Mouse (Mus musculus) activated CD4-positive, CD25-positive, alpha-beta regulatory T cell (primary cell): Measurements from ENCODE around the gene Olfr655. TPM values are rescaled to one million over a fixed set of nuclear protein-coding genes. Genes with fewer than 3 reads are reported as not detected.

Experiments
- polyA plus RNA-seq, 2 experiments: library from polyadenylated mRNA; unstranded; fragments of 100-300 nt; shearing (Covaris generic); gene quantifications; one replicate each; pipeline ENCODE4 v1.2.1; 2017

The Olfr655 gene
- polyA plus RNA-seq = under 1 TPM in 1 of 2 experiments, not detected in 1; 0.14 TPM

DNA sequence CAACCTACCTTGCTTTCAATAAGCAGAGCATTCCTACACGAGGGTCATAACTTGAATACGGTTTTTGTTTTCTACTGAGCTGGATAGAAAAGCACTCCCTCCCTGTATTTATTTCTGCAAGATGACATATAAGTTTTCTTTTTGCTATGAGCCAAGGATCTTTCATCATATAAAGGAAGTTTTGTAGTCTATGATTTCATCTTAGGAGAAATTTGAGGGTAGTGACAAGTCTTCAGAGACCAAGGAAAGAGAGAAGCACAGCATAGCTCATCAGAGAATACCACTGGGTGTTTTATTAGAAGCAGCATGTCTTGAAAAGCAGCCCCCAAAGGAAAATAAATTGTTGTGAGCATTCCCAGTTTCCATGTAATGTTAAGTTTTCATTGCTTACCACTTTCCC lies at the start of gene Olfr655:
Gene Olfr655 (minus strand): TSS at position 101 of the 400 bp plus-strand sequence.

DNA sequence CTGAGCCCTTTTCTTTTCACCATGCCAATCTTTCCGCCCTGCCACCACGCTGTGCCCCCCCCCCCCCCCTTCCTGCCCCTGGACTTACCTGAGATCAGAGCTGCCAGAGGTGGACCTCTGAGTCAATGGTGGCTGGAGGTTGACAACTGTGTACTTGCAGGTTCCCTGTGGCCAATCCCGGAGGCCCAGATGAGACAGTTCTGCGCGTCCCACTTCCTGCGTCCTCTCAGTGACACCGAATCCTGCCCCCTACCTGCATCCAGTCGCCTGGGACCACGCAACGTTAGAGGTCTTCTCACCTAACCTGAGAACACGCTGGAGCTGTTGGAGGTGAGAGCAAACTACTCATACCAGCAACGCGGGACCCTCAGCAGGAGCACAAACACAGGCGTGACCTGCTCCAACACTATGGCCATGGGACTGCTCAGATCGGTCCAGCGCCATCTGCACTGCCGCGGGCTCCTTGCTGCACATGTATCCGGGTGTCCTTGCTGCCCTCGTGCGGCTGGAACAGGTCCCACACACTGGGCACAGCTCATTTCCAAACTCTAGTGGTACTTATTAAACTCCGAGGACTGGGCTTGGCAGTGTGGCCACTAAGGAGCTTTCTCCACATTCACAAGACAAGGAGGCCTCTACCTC lies 45.4 kb upstream of the Olfr655 start, which contains the start of gene Olfr658:
Gene Olfr658 (minus strand): TSS at position 465 of the 642 bp plus-strand sequence.

DNA sequence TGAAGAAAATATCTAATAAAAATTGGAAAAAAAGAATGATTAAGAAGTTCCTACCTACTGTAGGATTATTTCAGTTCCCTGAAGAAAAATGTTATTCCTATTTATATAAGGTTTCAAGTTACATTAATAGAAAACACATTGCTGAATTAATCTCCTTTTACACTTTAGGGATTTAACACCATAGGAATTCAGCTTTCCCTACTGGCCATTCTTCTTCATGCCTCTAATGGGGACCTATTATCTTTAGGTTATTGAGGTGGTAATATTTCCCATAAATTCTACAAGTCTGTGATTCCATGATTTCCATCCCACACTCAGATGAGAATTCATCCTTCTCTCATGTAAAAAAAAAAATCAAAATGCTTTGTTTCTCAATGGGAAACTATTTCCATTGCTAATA lies 22.9 kb upstream of the Olfr655 start, which contains the start of gene Olfr657:
Gene Olfr657 (plus strand): TSS at position 301 of the 400 bp plus-strand sequence.

DNA sequence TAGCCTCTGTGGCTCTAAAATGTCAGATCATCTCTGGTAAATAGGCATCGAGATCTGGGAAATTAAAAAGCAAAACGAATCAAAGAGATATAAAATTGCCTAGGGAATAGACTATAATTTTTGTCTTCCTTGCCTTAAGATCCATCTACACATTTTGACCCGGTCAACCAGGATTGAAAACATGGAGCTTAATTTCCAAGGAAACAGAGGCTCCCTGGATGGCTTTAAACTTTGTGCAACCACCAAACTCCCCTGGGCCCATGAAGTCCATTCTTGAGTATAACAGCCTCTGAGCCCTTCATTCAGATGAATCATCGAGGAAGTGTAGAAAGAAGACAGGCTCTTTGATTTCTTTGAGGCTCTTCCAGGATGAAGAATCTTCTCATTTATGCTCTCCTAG lies 12.1 kb upstream of the Olfr655 start, which contains the start of gene Olfr656:
Gene Olfr656 (plus strand): TSS at position 301 of the 400 bp plus-strand sequence.

DNA sequence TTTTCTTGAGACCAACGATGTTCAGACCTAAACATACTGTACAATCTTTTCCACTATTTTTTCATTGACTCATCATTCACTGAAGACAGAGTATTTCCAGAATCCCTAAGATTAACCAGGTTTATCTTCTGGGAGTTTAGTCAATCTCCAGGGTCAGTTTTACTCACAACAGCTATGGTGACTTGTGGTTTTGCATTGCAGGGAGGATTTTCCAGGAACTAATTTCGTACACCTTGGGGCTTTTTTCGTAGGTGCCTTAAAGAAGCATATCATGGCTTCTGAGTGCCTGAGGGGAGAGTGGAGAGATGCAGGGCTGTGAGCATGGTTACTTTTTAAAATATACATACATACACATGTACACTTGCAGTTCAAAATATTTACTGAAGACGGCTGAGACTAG lies 14.9 kb downstream of the Olfr655 start, which contains the start of gene Olfr654:
Gene Olfr654 (plus strand): TSS at position 301 of the 400 bp plus-strand sequence.

DNA sequence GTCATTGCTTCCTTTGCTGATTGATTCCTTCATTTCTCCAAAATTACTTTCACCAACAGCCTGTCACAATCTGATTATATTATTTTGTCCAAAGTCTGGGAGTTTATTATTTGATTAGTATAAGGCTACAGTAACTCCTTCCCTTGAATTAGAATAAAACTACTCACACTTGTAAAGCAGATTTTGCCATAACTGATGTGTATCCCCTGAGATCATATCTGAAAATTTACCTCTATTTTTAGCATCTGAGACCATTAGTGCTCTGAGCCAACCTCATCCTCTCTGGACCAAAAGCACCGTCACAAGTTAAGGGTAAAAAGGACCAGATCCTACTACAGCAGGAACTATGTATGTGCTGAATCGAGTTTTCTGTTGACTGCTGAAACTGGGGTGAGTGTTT lies 24.6 kb downstream of the Olfr655 start, which contains the start of gene Olfr653:
Gene Olfr653 (plus strand): TSS at position 301 of the 400 bp plus-strand sequence.

DNA sequence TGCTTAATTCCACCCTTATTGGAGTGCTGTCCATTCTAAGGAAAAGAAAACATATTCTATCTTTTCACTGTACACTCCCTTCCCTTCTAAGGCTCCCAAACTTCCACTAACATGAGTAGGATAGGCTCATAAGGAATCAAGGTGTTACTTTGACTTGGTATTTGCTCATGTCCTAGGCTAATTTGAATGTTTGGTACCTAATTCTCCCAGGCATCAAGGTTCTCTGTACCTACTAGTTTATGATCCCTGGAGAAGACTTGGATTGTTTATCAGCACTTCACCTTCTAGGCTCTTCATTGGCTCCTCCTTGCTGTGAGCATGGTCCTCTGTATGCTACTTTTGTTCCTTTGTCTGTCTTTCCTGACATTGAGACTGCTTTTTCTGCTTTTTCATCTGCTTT lies 41.0 kb downstream of the Olfr655 start, which contains the start of gene Olfr652:
Gene Olfr652 (plus strand): TSS at position 301 of the 400 bp plus-strand sequence.

DNA sequence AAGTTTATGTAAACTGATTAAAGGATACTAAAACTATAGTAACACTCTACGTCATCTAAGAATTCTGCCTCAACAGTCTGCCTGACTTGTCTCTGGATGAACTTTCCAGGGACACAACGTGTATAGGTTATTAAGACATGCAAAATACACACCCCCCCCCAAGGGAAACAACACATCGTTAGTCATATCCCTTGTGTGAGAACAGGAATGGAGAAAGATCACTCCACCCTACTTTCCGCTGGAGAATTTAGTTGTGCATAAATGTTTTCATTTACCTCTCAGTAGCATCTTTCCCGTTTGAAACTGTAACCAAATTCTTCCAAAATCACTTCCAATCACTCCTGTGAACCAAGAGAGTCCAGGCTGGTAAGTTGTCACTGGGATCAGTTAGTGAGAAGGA lies 51.7 kb downstream of the Olfr655 start, which contains the start of gene Olfr651:
Gene Olfr651 (plus strand): TSS at position 301 of the 400 bp plus-strand sequence.

Other genes starting within 250 kb of the Olfr655 start
- gene Trim12c, start 248.4 kb downstream of the Olfr655 start, polyA plus RNA-seq = 10 to 100 TPM; 25.7 to 33.5 TPM
- 1 to 10 TPM; 1.0 to 2.2 TPM for gene Trim30b, start 231.9 kb downstream of the Olfr655 start, polyA plus RNA-seq
- under 1 TPM; 0.47 to 0.86 TPM for gene Trim30c, start 200.9 kb downstream of the Olfr655 start, polyA plus RNA-seq
- 10 to 100 TPM; 54.1 to 86.0 TPM for gene Trim30a, start 136.6 kb downstream of the Olfr655 start, polyA plus RNA-seq
- 10 to 100 TPM; 17.4 to 23.2 TPM for gene Trim30d, start 93.9 kb downstream of the Olfr655 start, polyA plus RNA-seq
- gene Olfr651, start 51.6 kb downstream of the Olfr655 start, polyA plus RNA-seq = not detected
- under 1 TPM in 1 of 2 experiments, not detected in 1; 0.20 TPM for gene Olfr652, start 40.9 kb downstream of the Olfr655 start, polyA plus RNA-seq
- gene Olfr653, start 24.5 kb downstream of the Olfr655 start, polyA plus RNA-seq = not detected
- gene Olfr654, start 14.8 kb downstream of the Olfr655 start, polyA plus RNA-seq = under 1 TPM in 1 of 2 experiments, not detected in 1; 0.09 TPM
- under 1 TPM in 1 of 2 experiments, not detected in 1; 0.11 TPM for gene Olfr656, start 12.2 kb upstream of the Olfr655 start, polyA plus RNA-seq
- not detected for gene Olfr657, start 23.0 kb upstream of the Olfr655 start, polyA plus RNA-seq
- gene Olfr658, start 45.5 kb upstream of the Olfr655 start, polyA plus RNA-seq = under 1 TPM in 1 of 2 experiments, not detected in 1; 0.42 TPM
- gene Olfr659, start 65.0 kb upstream of the Olfr655 start, polyA plus RNA-seq = under 1 TPM in 1 of 2 experiments, not detected in 1; 0.37 TPM
- gene Olfr661, start 84.7 kb upstream of the Olfr655 start, polyA plus RNA-seq = under 1 TPM in 1 of 2 experiments, not detected in 1; 0.05 TPM
- not detected for gene Usp17le, start 175.7 kb upstream of the Olfr655 start, polyA plus RNA-seq
- not detected for gene Usp17lb, start 240.8 kb upstream of the Olfr655 start, polyA plus RNA-seq